Mouse (Mus musculus) naive thymus-derived CD4-positive, alpha-beta T cell, adult 2 months (primary cell): ENCODE results near the gene Zcchc13.

ENCODE experiments used
- DNase-seq: peaks from one replicate; pipeline ENCODE4 v3.0.0-alpha.2; 2011; ENCODE audit warnings: low read depth

Zcchc13 gene

GRCm38 (mm10) chrX:103630303-103630702 lies at the start of gene Zcchc13:
Zcchc13 (plus strand) TSS chrX:103630586.
- DNase-seq: no peak

- no peak for DNase-seq
Observed at GRCm38 (mm10) chrX:103584262-103584661, 46.1 kb upstream of the Zcchc13 start.

GRCm38 (mm10) chrX:103592056-103592455 lies 38.3 kb upstream of the Zcchc13 start:
- no peak for DNase-seq

GRCm38 (mm10) chrX:103602553-103602952 lies 27.8 kb upstream of the Zcchc13 start:
- DNase-seq: no peak

GRCm38 (mm10) chrX:103604211-103604610 lies 26.2 kb upstream of the Zcchc13 start:
- DNase-seq: no peak

GRCm38 (mm10) chrX:103605473-103605872 lies 24.9 kb upstream of the Zcchc13 start:
- DNase-seq: no peak

- DNase-seq: no peak
Observed at GRCm38 (mm10) chrX:103610401-103610800, 20.0 kb upstream of the Zcchc13 start.

- DNase-seq: no peak
Observed at GRCm38 (mm10) chrX:103611462-103611861, 18.9 kb upstream of the Zcchc13 start.

- DNase-seq: no peak
Observed at GRCm38 (mm10) chrX:103614700-103615233, 15.6 kb upstream of the Zcchc13 start.

- no peak for DNase-seq
Observed at GRCm38 (mm10) chrX:103615453-103615852, 14.9 kb upstream of the Zcchc13 start.

- DNase-seq: peak; percentile 55
Observed at GRCm38 (mm10) chrX:103616162-103616535, 14.2 kb upstream of the Zcchc13 start.

GRCm38 (mm10) chrX:103616536-103617404 lies 13.6 kb upstream of the Zcchc13 start:
- DNase-seq: peak; percentile 86

GRCm38 (mm10) chrX:103617405-103618095 lies 12.8 kb upstream of the Zcchc13 start:
- no peak for DNase-seq

- no peak for DNase-seq
Observed at GRCm38 (mm10) chrX:103621799-103622198, 8.6 kb upstream of the Zcchc13 start.

GRCm38 (mm10) chrX:103622260-103622934 lies 8.0 kb upstream of the Zcchc13 start:
- peak; percentile 96 for DNase-seq

- peak; percentile 32 for DNase-seq
Observed at GRCm38 (mm10) chrX:103622935-103623280, 7.5 kb upstream of the Zcchc13 start.

GRCm38 (mm10) chrX:103623411-103623845 lies 7.0 kb upstream of the Zcchc13 start:
- peak; percentile 63 for DNase-seq

- DNase-seq: peak; percentile 56
Observed at GRCm38 (mm10) chrX:103624426-103625168, 5.8 kb upstream of the Zcchc13 start.

- DNase-seq: no peak
Observed at GRCm38 (mm10) chrX:103628890-103629289, 1.5 kb upstream of the Zcchc13 start.

GRCm38 (mm10) chrX:103633895-103634294 lies 3.5 kb downstream of the Zcchc13 start:
- DNase-seq: no peak

GRCm38 (mm10) chrX:103636021-103636420 lies 5.6 kb downstream of the Zcchc13 start:
- no peak for DNase-seq

GRCm38 (mm10) chrX:103638566-103638965 lies 8.2 kb downstream of the Zcchc13 start:
- no peak for DNase-seq
